Mouse (Mus musculus) kidney, adult 2 months (tissue): ENCODE measurements at regions not wholly inside any gene's neighbourhood (a gene's known extent, or its start where the extent isn't known, plus 50 kb on each side); places are given as distances from the start of the nearest gene placed in this dataset.

Experiments
- CTCF ChIP-seq: fragments of 200-500 bp; conservative IDR thresholded peaks from 2 replicates; pipeline ENCODE4 v1.5.1; 2011; ENCODE audit warnings: low read depth, mild to moderate bottlenecking, control low read depth, low read length, moderate library complexity, mixed read lengths; ENCODE audit not compliant: insufficient read depth, insufficient read length
- POLR2A ChIP-seq: fragments of 200-500 bp; IDR thresholded peaks from one replicate; pipeline ENCODE4 v1.6.1; 2011; ENCODE audit warnings: low read depth, low read length, control low read depth

- TF ChIP-seq CTCF (no peak), POLR2A (no peak)
Observed at GRCm38 (mm10) chr16:50671170-50671569, 80.2 kb upstream of the Ccdc54 start.
